Mouse (Mus musculus) hindbrain, embryonic 11.5 days (tissue): ENCODE measurements around the gene Scel. TPM values are rescaled to one million over a fixed set of nuclear protein-coding genes. Genes with fewer than 3 reads are reported as not detected.

Experiments
- ATAC-seq: fragments of 200-750 bp; cut with Nextera tagmentation; 2 replicates; pipeline ENCODE4 v1.8.0; 2017; ENCODE audit warnings: mild to moderate bottlenecking, moderate TSS enrichment, moderate library complexity; ENCODE audit not compliant: low FRiP score
- DNase-seq: peaks from one replicate; pipeline ENCODE4 v3.0.0-alpha.2; 2015; ENCODE audit warnings: low spot score
- H3K27ac ChIP-seq: fragments of 300-500 bp; sonication (generic); 2 replicates; pipeline ENCODE4 v1.5.1; 2014; ENCODE audit warnings: mild to moderate bottlenecking, low read depth, low read length
- H3K27me3 ChIP-seq: fragments of 300-500 bp; sonication (generic); 2 replicates; pipeline ENCODE4 v1.6.1; 2014; ENCODE audit warnings: mild to moderate bottlenecking, low read length, moderate library complexity, mixed read lengths; ENCODE audit not compliant: control insufficient read depth, insufficient read depth
- H3K36me3 ChIP-seq: fragments of 300-500 bp; sonication (generic); 2 replicates; pipeline ENCODE4 v1.6.1; 2014; ENCODE audit warnings: mild to moderate bottlenecking, low read length, moderate library complexity, mixed read lengths; ENCODE audit not compliant: control insufficient read depth, insufficient read depth
- H3K4me1 ChIP-seq: fragments of 300-500 bp; sonication (generic); replicated peaks from 2 replicates; pipeline ENCODE4 v1.6.1; 2014; ENCODE audit warnings: low read length, mixed read lengths; ENCODE audit not compliant: control insufficient read depth, insufficient read depth
- H3K4me2 ChIP-seq: fragments of 300-500 bp; sonication (generic); replicated peaks from 2 replicates; pipeline ENCODE4 v1.6.1; 2014; ENCODE audit warnings: mild to moderate bottlenecking, low read depth, low read length
- H3K4me3 ChIP-seq: fragments of 300-500 bp; sonication (generic); 2 replicates; pipeline ENCODE4 v1.5.1; 2014; ENCODE audit warnings: low read depth, low read length
- H3K9ac ChIP-seq: fragments of 300-500 bp; sonication (generic); 2 replicates; pipeline ENCODE4 v1.6.1; 2014; ENCODE audit warnings: low read depth, low read length
- H3K9me3 ChIP-seq: fragments of 300-500 bp; sonication (generic); 2 replicates; pipeline ENCODE4 v1.6.1; 2016; ENCODE audit warnings: low read length; ENCODE audit not compliant: control insufficient read depth
- WGBS: fragments of 180-500 bp; shearing (Covaris S2); extraction: QIAGEN DNeasy Blood & Tissue Kit; methylation state at CpG from one replicate; pipeline ENCODE4 v1.1.7; 2014; 5-methylcytosine and 5-hydroxymethylcytosine counted together
- polyA plus RNA-seq: library from polyadenylated mRNA; unstranded; fragments of >200 nt; fragmentation: Nextera tagmentation; extraction: Ambion mirVana; gene quantifications from 2 replicates; pipeline ENCODE4 v1.2.1, GENCODE M21; 2014

Gene Scel
- polyA plus RNA-seq, 1 experiment from 2014 or later, result 0.11 TPM

- 29% methylated on average over 1 of the region's 1 CpGs for WGBS
- H3K4me3 ChIP-seq, result no peak overlapping the region
- DNase-seq, result no peak
- ATAC-seq, result no peak
- no peak overlapping the region for H3K9ac ChIP-seq
- no peaks in the 10 kb centered on the region for H3K27me3 ChIP-seq
- H3K4me2 ChIP-seq, result no peak overlapping the region
- no peaks in the 10 kb centered on the region for H3K4me1 ChIP-seq
- H3K27ac ChIP-seq, result no peak overlapping the region
- H3K36me3 ChIP-seq, result no peaks in the 10 kb centered on the region
- no peaks in the 10 kb centered on the region for H3K9me3 ChIP-seq
Measured at GRCm38 (mm10) chr14:103499060-103499459, 14.1 kb upstream of the Scel start.

GRCm38 (mm10) chr14:103500309-103500708 is 12.8 kb upstream of the Scel start:
- DNase-seq (no peak), ATAC-seq (no peak)

GRCm38 (mm10) chr14:103500941-103501340 is 12.2 kb upstream of the Scel start:
- no peak overlapping the region for H3K4me3 ChIP-seq
- H3K4me2 ChIP-seq, result no peak overlapping the region
- no peak overlapping the region for H3K27ac ChIP-seq
- H3K4me1 ChIP-seq, result no peaks in the 10 kb centered on the region
- H3K9me3 ChIP-seq, result no peaks in the 10 kb centered on the region
- H3K27me3 ChIP-seq, result no peaks in the 10 kb centered on the region
- H3K36me3 ChIP-seq, result no peaks in the 10 kb centered on the region
- DNase-seq (no peak), ATAC-seq (no peak)
- WGBS, result 14% methylated on average over 4 of the region's 4 CpGs
- H3K9ac ChIP-seq, result no peak overlapping the region

More at GRCm38 (mm10) chr14:103500309-103500708, 12.8 kb upstream of the Scel start:
- no peaks in the 10 kb centered on the region for H3K27me3 ChIP-seq
- no peaks in the 10 kb centered on the region for H3K36me3 ChIP-seq
- no peak overlapping the region for H3K27ac ChIP-seq
- no peak overlapping the region for H3K4me3 ChIP-seq
- WGBS, result 25% methylated on average over 7 of the region's 7 CpGs
- no peaks in the 10 kb centered on the region for H3K9me3 ChIP-seq
- no peaks in the 10 kb centered on the region for H3K4me1 ChIP-seq
- H3K9ac ChIP-seq, result no peak overlapping the region
- no peak overlapping the region for H3K4me2 ChIP-seq

- H3K9ac ChIP-seq, result no peak overlapping the region
- no peaks in the 10 kb centered on the region for H3K36me3 ChIP-seq
- H3K4me1 ChIP-seq, result no peaks in the 10 kb centered on the region
- no peaks in the 10 kb centered on the region for H3K27me3 ChIP-seq
- 80% methylated on average over 7 of the region's 7 CpGs for WGBS
- no peak overlapping the region for H3K27ac ChIP-seq
- no peak overlapping the region for H3K4me2 ChIP-seq
- DNase-seq (no peak), ATAC-seq (no peak)
- H3K9me3 ChIP-seq, result no peaks in the 10 kb centered on the region
- no peak overlapping the region for H3K4me3 ChIP-seq
Measured at GRCm38 (mm10) chr14:103504514-103504913, 8.6 kb upstream of the Scel start.

- H3K27ac ChIP-seq, result no peak overlapping the region
- no peak for ATAC-seq
- whole genome bisulfite sequencing, result 95% methylated on average over 8 of the region's 8 CpGs
- no peak for DNase-seq
- no peaks in the 10 kb centered on the region for H3K4me1 ChIP-seq
- H3K27me3 ChIP-seq, result no peaks in the 10 kb centered on the region
- no peak overlapping the region for H3K4me2 ChIP-seq
- no peak overlapping the region for H3K4me3 ChIP-seq
- no peaks in the 10 kb centered on the region for H3K36me3 ChIP-seq
- H3K9ac ChIP-seq, result no peak overlapping the region
- H3K9me3 ChIP-seq, result no peaks in the 10 kb centered on the region
Measured at GRCm38 (mm10) chr14:103509544-103509943, 3.6 kb upstream of the Scel start.

GRCm38 (mm10) chr14:103513473-103513811 is 300 bp downstream of the Scel start:
- H3K4me2 ChIP-seq, result no peak overlapping the region
- no peak for DNase-seq
- H3K27me3 ChIP-seq, result no peaks in the 10 kb centered on the region
- no peak overlapping the region for H3K9ac ChIP-seq
- no peak for ATAC-seq
- H3K27ac ChIP-seq, result no peak overlapping the region
- no peaks in the 10 kb centered on the region for H3K4me1 ChIP-seq
- H3K9me3 ChIP-seq, result no peaks in the 10 kb centered on the region
- no peak overlapping the region for H3K4me3 ChIP-seq
- WGBS, result 64% methylated on average over 7 of the region's 7 CpGs
- H3K36me3 ChIP-seq, result no peaks in the 10 kb centered on the region

GRCm38 (mm10) chr14:103515419-103515818 is 2.3 kb downstream of the Scel start:
- WGBS, result 90% methylated on average over 8 of the region's 8 CpGs
- H3K27me3 ChIP-seq, result no peaks in the 10 kb centered on the region
- H3K36me3 ChIP-seq, result no peaks in the 10 kb centered on the region
- no peaks in the 10 kb centered on the region for H3K9me3 ChIP-seq
- no peak overlapping the region for H3K9ac ChIP-seq
- no peaks in the 10 kb centered on the region for H3K4me1 ChIP-seq
- ATAC-seq, result no peak
- no peak overlapping the region for H3K4me3 ChIP-seq
- DNase-seq, result no peak
- H3K4me2 ChIP-seq, result no peak overlapping the region
- no peak overlapping the region for H3K27ac ChIP-seq

GRCm38 (mm10) chr14:103526286-103526685 is 13.1 kb downstream of the Scel start:
- ATAC-seq, result no peak
- H3K4me1 ChIP-seq, result peaks cover 2% of the 10 kb centered on the region; the same call in 1 of the 2 replicates
- no peak overlapping the region for H3K4me2 ChIP-seq
- no peak for DNase-seq
- H3K27me3 ChIP-seq, result no peaks in the 10 kb centered on the region
- WGBS, result 94% methylated on average over 1 of the region's 1 CpGs
- no peak overlapping the region for H3K27ac ChIP-seq
- no peak overlapping the region for H3K4me3 ChIP-seq
- H3K9me3 ChIP-seq, result no peaks in the 10 kb centered on the region
- H3K9ac ChIP-seq, result no peak overlapping the region
- no peaks in the 10 kb centered on the region for H3K36me3 ChIP-seq

GRCm38 (mm10) chr14:103529733-103530367 is 16.7 kb downstream of the Scel start:
- 0 out of 2 replicates have a peak overlapping the region, but pooled peaks have one; percentile 45 for H3K27ac ChIP-seq
- H3K36me3 ChIP-seq, result no peaks in the 10 kb centered on the region
- no peak overlapping the region for H3K4me3 ChIP-seq
- 0 out of 2 replicates have a peak overlapping the region, but pooled peaks have one; percentile 31 for H3K9ac ChIP-seq
- peak overlapping the region; percentile 11; the same call in 1 of the 2 replicates for H3K4me2 ChIP-seq
- 25% methylated on average over 13 of the region's 13 CpGs for WGBS
- peak; percentile 61; the same call in 1 of the 2 replicates for ATAC-seq
- H3K27me3 ChIP-seq, result no peaks in the 10 kb centered on the region
- H3K9me3 ChIP-seq, result no peaks in the 10 kb centered on the region
- H3K4me1 ChIP-seq, result peaks cover 2% of the 10 kb centered on the region; the same call in 1 of the 2 replicates
- peak; percentile 52 for DNase-seq
